Mouse (Mus musculus): ENCODE results near the gene Gpr35.

DNA sequence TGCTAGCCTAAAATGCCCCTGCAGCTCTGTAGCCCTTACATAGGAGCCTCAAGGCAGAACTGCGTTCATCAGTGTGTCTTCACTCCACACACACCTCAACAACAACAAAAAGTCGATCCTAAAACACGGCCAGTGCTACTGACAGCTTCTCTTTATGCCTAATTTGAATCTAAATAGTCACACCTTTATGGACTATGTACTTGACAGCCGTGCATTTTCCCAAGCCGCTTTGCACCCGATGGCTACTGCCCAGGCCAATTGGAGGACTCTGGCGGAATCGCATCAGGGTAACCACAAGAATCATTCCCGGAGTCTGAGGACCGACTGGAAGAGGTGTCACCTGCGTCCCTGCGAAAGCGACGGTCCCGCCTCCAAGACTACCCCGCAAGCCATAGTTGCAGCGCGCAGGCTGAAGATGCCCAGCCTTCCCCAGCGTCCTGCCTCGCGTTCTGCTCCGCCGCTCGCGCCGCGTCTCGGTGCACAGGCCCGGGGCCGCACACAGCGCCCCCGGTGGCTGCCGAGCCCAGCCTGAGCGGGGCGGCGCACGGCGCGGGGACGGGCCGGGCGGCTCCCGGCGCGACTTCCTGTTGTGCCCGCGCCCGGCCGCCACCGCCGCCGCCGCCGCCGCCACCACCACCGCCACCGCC, 40.3 kb upstream of the Gpr35 start, which contains the start of gene Rnpepl1:
- TF ChIP-seq POLR2A (IDR thresholded peaks at IDR 0.05; ENCODE audit: low read depth, low read length) (peak; percentile 62), CTCF (IDR thresholded peaks at IDR 0.05; ENCODE audit: borderline replicate concordance, insufficient read depth, low read length) (no peak; the same call in 1 of the 2 replicates)
